Mouse (Mus musculus) gastrocnemius, adult 2 months (tissue): ENCODE measurements around the gene Rpl39. TPM values are rescaled to one million over a fixed set of nuclear protein-coding genes. Genes with fewer than 3 reads are reported as not detected.
A peak's percentile ranks its signal among the peaks of the same experiment; 100 is the strongest.

Experiments
- DNase-seq: peaks from one replicate; pipeline ENCODE4 v3.0.0; 2022
- H3K27ac ChIP-seq: fragments of 200-600 bp; 2 replicates; pipeline ENCODE4 v1.8.1; 2022; ENCODE audit warnings: mild to moderate bottlenecking
- H3K4me3 ChIP-seq: fragments of 200-600 bp; 2 replicates; pipeline ENCODE4 v1.8.1; 2022; ENCODE audit warnings: mild to moderate bottlenecking, moderate library complexity
- CTCF ChIP-seq: fragments of 200-600 bp; IDR thresholded peaks from 2 replicates; pipeline ENCODE4 v1.8.1; 2022; ENCODE audit warnings: antibody characterized with exemption, mild to moderate bottlenecking, moderate library complexity
- intact Hi-C: fragments of 180-260 bp; cut with DNase I; formaldehyde crosslinking; loops from one replicate; pipeline ENCODE4 v1.15.1; 2025
- long read RNA-seq, 2 experiments: library from polyadenylated mRNA; stranded (forward); transcript quantifications; one replicate each; pipeline ENCODE4 v2.0.0; 2021
- total RNA-seq, 2 experiments: library from RNA; stranded (reverse); gene quantifications; 2 replicates each; pipeline ENCODE4 v1.2.3; 2021

Gene Rpl39
- 100 to 1,000 TPM; 265 to 297 TPM for total RNA-seq
- long read RNA-seq, experiment 1, transcript Rpl39-201 (3 exons, 612 nt) = major isoform, 63 of 155 reads
- long read RNA-seq, experiment 1, partial matches to known transcripts = 92 of 155 reads
- long read RNA-seq, experiment 1, other reads (novel, unspliced or antisense) = 0 of 155 reads
- long read RNA-seq, experiment 2, transcript Rpl39-201 (3 exons, 612 nt) = major isoform, 101 of 209 reads
- long read RNA-seq, experiment 2, partial matches to known transcripts = 108 of 209 reads
- long read RNA-seq, experiment 2, other reads (novel, unspliced or antisense) = 0 of 209 reads

GRCm38 (mm10) chrX:37084927-37085660 is at the start of gene Rpl39:
Gene Rpl39 (minus strand): TSS chrX:37085402.
- peak; percentile 91 for DNase-seq
- Histone ChIP-seq H3K27ac (peak within 1 kb of the TSS; percentile 93), H3K4me3 (peak within 1 kb of the TSS; percentile 86)
- intact Hi-C loops = no loop called here
- TF ChIP-seq CTCF = peak; percentile 19; the same call in 1 of the 2 replicates

- H3K27ac ChIP-seq = peak within 1 kb of the TSS; percentile 91
- DNase-seq = peak; percentile 73
- peak within 1 kb of the TSS; percentile 89 for H3K4me3 ChIP-seq
- TF ChIP-seq CTCF = no peak
- intact Hi-C loops = no loop called here
Observed at GRCm38 (mm10) chrX:37126671-37127358, 41.6 kb upstream of the Rpl39 start, which contains the start of gene Nkap. Gene Nkap (plus strand): TSS chrX:37126795.

GRCm38 (mm10) chrX:37125511-37125910 is 40.3 kb upstream of the Rpl39 start:
- Histone ChIP-seq H3K4me3 (no peak overlapping the region), H3K27ac (no peak overlapping the region)
- TF ChIP-seq CTCF = no peak
- no peak for DNase-seq
- intact Hi-C loops = no loop called here

GRCm38 (mm10) chrX:37120212-37120611 is 35.0 kb upstream of the Rpl39 start:
- Histone ChIP-seq H3K27ac (no peak overlapping the region), H3K4me3 (no peak overlapping the region)
- TF ChIP-seq CTCF = no peak
- no peak for DNase-seq
- intact Hi-C loops = no loop called here

- no peak for TF ChIP-seq CTCF
- no peak for DNase-seq
- intact Hi-C loops = no loop called here
- Histone ChIP-seq H3K27ac (no peak overlapping the region), H3K4me3 (no peak overlapping the region)
Observed at GRCm38 (mm10) chrX:37119585-37119984, 34.4 kb upstream of the Rpl39 start.

- H3K4me3 ChIP-seq = no peak overlapping the region
- no peak overlapping the region for H3K27ac ChIP-seq
- intact Hi-C loops = no loop called here
- TF ChIP-seq CTCF = no peak
- no peak for DNase-seq
Observed at GRCm38 (mm10) chrX:37117085-37117484, 31.9 kb upstream of the Rpl39 start.

- Histone ChIP-seq H3K4me3 (peak overlapping the region; percentile 83), H3K27ac (peak overlapping the region; percentile 41; the same call in 1 of the 2 replicates)
- no peak for TF ChIP-seq CTCF
- no peak for DNase-seq
- intact Hi-C loops = no loop called here
Observed at GRCm38 (mm10) chrX:37110881-37111193, 25.6 kb upstream of the Rpl39 start.

GRCm38 (mm10) chrX:37110193-37110880 is 25.1 kb upstream of the Rpl39 start, which contains the start of gene Upf3b:
Gene Upf3b (minus strand): TSS chrX:37110322.
- peak within 1 kb of the TSS; percentile 92 for H3K27ac ChIP-seq
- peak within 1 kb of the TSS; percentile 83 for H3K4me3 ChIP-seq
- DNase-seq = peak; percentile 94
- TF ChIP-seq CTCF = no peak
- intact Hi-C loops = no loop called here

- peak overlapping the region; percentile 83 for H3K4me3 ChIP-seq
- intact Hi-C loops = no loop called here
- H3K27ac ChIP-seq = peak overlapping the region; percentile 92
- no peak for DNase-seq
- TF ChIP-seq CTCF = no peak
Observed at GRCm38 (mm10) chrX:37109526-37110192, 24.5 kb upstream of the Rpl39 start.

- TF ChIP-seq CTCF = peak; percentile 40; the same call in 1 of the 2 replicates
- intact Hi-C loops = no loop called here
- no peak for DNase-seq
- Histone ChIP-seq H3K4me3 (no peak overlapping the region), H3K27ac (no peak overlapping the region)
Observed at GRCm38 (mm10) chrX:37103826-37104225, 18.6 kb upstream of the Rpl39 start.

GRCm38 (mm10) chrX:37098681-37099080 is 13.5 kb upstream of the Rpl39 start:
- intact Hi-C loops = no loop called here

More at GRCm38 (mm10) chrX:37098681-37099080, 13.5 kb upstream of the Rpl39 start:
- Histone ChIP-seq H3K4me3 (no peak overlapping the region), H3K27ac (no peak overlapping the region)
- no peak for DNase-seq
- TF ChIP-seq CTCF = no peak
